Mouse (Mus musculus) spleen, adult 2 months (tissue): Measurements from ENCODE around the gene Actr6. TPM values are rescaled to one million over a fixed set of nuclear protein-coding genes. Genes with fewer than 3 reads are reported as not detected.

Experiments
- DNase-seq, 2 experiments: peaks; one replicate each; pipeline versions ENCODE4 v3.0.0 to v3.0.0-alpha.2; 2012 to 2021; ENCODE audit warnings: low spot score in 2 of 2, low read depth in 1 of 2
- H3K27ac ChIP-seq: fragments of 200-500 bp; 2 replicates; pipeline ENCODE4 v1.5.1; 2012; ENCODE audit warnings: low read length, inconsistent platforms; ENCODE audit not compliant: insufficient read depth
- H3K27me3 ChIP-seq: fragments of 200-500 bp; 2 replicates; pipeline ENCODE4 v1.6.1; 2012; ENCODE audit warnings: mild to moderate bottlenecking, moderate library complexity, low read length, inconsistent platforms; ENCODE audit not compliant: control insufficient read depth, insufficient read depth
- H3K36me3 ChIP-seq: fragments of 200-500 bp; 2 replicates; pipeline ENCODE4 v1.6.1; 2012; ENCODE audit warnings: mild to moderate bottlenecking, low read length, inconsistent platforms; ENCODE audit not compliant: control insufficient read depth, insufficient read depth
- H3K4me1 ChIP-seq: fragments of 200-500 bp; 2 replicates; pipeline ENCODE4 v1.6.1; 2011; ENCODE audit warnings: inconsistent platforms; ENCODE audit not compliant: control insufficient read depth, insufficient read depth, insufficient read length
- H3K4me3 ChIP-seq: fragments of 200-500 bp; 2 replicates; pipeline ENCODE4 v1.5.1; 2011; ENCODE audit warnings: mild to moderate bottlenecking, inconsistent platforms; ENCODE audit not compliant: insufficient read depth, insufficient read length; ENCODE audit errors: extremely low read depth
- CTCF ChIP-seq: fragments of 200-500 bp; IDR thresholded peaks from 2 replicates; pipeline ENCODE4 v1.5.1; 2011; ENCODE audit warnings: mild to moderate bottlenecking, inconsistent platforms; ENCODE audit not compliant: insufficient read depth, insufficient read length, insufficient replicate concordance; ENCODE audit errors: extremely low read depth
- POLR2A ChIP-seq: fragments of 200-500 bp; IDR thresholded peaks from 2 replicates; pipeline ENCODE4 v1.6.1; 2011; ENCODE audit warnings: low read depth, low read length, inconsistent platforms
- WGBS: fragments of 180-500 bp; shearing (Covaris S2); methylation state at CpG from one replicate; pipeline ENCODE4 v1.1.7; 2018; 5-methylcytosine and 5-hydroxymethylcytosine counted together
- polyA plus RNA-seq: library from polyadenylated mRNA; depleted of rRNA; stranded (reverse); fragments of >200 nt; gene quantifications from 2 replicates; pipeline ENCODE4 v1.2.3, GENCODE M21; 2012

Actr6 gene
- polyA plus RNA-seq, 1 experiment, result 1.3 TPM

DNA sequence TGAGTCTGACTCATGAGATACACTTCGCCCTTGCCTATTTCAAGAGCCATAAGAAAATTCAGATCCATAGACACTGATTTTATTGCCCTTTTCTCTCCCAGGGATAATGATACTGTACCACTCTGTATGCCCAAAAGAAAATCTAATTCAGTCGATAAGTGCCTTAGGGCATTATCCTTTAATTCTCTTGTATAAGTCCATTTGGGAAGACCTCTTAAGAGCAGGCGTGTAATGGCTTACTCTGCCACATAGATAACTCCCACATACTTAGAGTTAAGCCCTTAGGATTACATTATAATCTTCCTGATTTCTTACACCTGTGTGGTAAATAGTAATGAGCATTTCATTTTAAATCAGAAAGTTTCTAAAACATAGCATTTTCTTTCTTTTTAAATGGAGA is 14.5 kb upstream of the Actr6 start:
- TF ChIP-seq CTCF (no peak), POLR2A (no peak)
- DNase-seq, result no peak
- Histone ChIP-seq H3K27ac (no peak overlapping the region), H3K4me3 (no peak overlapping the region), H3K36me3 (no peaks in the 10 kb centered on the region), H3K4me1 (peaks cover 12% of the 10 kb centered on the region), H3K27me3 (no peaks in the 10 kb centered on the region)
- 85% methylated on average over 3 of the region's 3 CpGs for WGBS

DNA sequence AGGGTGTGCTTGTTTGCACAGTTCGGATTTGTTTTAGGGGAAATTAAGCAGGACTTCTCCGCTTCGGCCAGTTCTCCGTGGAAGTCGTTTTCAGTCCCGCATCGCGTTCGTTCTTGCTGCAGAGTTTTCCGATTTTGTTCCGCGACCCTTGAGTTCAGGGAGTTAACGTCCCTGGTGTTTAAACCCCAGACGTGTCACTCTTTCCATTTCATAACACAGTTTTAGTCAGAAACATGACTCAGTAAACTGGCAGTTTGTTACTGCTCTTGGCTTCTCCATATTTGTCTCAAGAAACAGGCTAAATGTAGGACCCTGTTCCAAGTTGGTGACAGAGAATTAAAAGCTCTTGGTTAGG is 13.5 kb upstream of the Actr6 start:
- Histone ChIP-seq H3K36me3 (no peaks in the 10 kb centered on the region), H3K27ac (peak overlapping the region; percentile 88), H3K27me3 (no peaks in the 10 kb centered on the region), H3K4me3 (peak overlapping the region; percentile 93), H3K4me1 (peaks cover 12% of the 10 kb centered on the region)
- WGBS, result under 1% methylated on average over 14 of the region's 14 CpGs
- TF ChIP-seq POLR2A (no peak), CTCF (no peak)
- DNase-seq, result no peak

DNA sequence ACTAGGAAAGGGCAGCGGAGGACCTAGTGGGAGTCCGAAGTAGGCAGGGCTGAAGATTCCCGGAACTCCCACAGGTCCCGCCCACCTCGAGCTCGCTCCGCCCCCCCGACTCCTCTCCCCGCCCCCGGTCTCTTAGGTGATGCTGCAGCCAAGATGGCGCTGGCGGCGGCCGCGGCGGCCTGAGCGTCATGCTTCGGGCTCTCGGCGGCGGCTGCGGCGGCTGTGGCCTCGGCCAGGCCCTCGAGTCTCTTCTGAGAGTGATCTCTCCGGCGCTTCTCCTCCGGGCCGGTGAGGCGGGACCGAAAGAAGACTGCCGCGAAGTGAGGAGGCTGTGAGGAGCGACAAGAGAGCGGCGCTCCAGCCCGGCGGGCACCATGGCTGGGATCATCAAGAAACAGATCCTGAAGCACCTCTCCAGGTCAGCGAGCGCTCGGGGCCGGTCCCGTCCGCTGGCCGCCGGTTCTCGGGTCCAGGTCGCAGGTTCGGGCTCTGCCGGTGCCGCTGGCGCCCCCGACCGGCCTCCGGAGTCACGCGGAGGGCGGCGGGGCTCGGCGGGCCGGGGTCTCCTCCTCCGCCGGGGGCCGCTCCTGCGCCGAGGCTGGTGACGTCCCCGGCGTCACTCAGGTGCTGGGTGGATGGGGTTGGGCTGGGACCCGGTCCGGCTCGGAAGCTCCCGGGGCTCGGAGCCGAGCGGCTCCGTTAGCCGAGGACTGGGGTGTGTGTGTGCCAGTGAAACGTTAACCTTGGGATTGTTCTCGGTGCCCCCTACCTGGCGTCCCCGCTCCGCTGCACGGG is 13.0 kb upstream of the Actr6 start, which contains the start of gene Uhrf1bp1l:
Gene Uhrf1bp1l, plus strand, starts transcription at position 121 of the 795 bp plus-strand sequence.
- Histone ChIP-seq H3K27me3 (no peaks in the 10 kb centered on the region), H3K4me3 (peak within 1 kb of the TSS; percentile 93), H3K4me1 (peaks cover 16% of the 10 kb centered on the region), H3K27ac (peak within 1 kb of the TSS; percentile 88), H3K36me3 (no peaks in the 10 kb centered on the region)
- whole genome bisulfite sequencing, result 1% methylated on average over 84 of the region's 85 CpGs
- TF ChIP-seq POLR2A (peak; percentile 51), CTCF (no peak)
- DNase-seq, result peak; percentile 74 to 90

DNA sequence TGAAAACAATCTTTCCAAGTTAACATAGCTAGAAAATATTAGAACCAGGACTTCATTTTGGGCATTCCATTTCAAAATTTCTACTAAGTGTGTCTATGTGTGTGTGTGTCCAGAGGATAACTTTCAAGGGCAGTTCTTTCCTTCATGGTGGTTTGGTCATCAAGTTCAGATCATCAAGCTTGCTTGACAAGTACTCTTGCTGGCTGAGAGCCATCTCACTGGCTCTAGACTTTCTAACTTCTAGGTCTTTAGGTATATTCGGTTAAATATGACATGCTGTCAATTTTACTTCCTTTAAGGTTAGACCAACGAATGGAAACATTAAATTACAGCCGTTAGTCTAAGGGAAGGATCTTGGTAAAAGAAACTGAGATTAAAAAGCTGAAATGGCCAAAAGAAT is 12.2 kb upstream of the Actr6 start:
- DNase-seq, result no peak
- TF ChIP-seq POLR2A (no peak), CTCF (no peak)
- H3K27me3 ChIP-seq, result no peaks in the 10 kb centered on the region
- H3K4me3 ChIP-seq, result peak overlapping the region; percentile 93
- H3K36me3 ChIP-seq, result no peaks in the 10 kb centered on the region
- H3K27ac ChIP-seq, result peak overlapping the region; percentile 60; the same call in 1 of the 2 replicates
- 2% methylated on average over 3 of the region's 3 CpGs for WGBS
- peaks cover 16% of the 10 kb centered on the region for H3K4me1 ChIP-seq

DNA sequence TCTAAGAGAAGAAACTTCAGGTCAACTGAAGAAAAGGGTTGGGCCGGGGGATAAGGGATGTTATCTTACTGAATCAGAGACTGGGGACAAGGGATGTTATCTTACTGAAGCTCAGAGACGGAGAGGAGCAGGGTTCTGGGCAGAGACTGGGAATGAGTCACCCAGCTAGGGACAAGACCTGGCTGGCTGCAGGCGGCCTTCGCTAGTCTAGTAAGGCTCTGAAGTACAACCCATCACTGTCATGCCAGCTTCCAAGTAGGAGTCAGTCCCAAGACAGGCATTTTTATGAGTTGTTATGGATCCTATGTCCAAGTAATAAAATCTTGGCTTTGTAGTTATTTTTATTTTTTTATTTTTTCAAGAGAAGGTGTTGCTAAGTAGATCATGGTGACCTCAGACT is 11.2 kb upstream of the Actr6 start:
- Histone ChIP-seq H3K4me1 (peaks cover 13% of the 10 kb centered on the region), H3K36me3 (no peaks in the 10 kb centered on the region), H3K27ac (no peak overlapping the region), H3K27me3 (no peaks in the 10 kb centered on the region), H3K4me3 (no peak overlapping the region)
- TF ChIP-seq POLR2A, result no peak
- no peak for TF ChIP-seq CTCF
- WGBS, result 92% methylated on average over 4 of the region's 4 CpGs
- DNase-seq, result no peak

DNA sequence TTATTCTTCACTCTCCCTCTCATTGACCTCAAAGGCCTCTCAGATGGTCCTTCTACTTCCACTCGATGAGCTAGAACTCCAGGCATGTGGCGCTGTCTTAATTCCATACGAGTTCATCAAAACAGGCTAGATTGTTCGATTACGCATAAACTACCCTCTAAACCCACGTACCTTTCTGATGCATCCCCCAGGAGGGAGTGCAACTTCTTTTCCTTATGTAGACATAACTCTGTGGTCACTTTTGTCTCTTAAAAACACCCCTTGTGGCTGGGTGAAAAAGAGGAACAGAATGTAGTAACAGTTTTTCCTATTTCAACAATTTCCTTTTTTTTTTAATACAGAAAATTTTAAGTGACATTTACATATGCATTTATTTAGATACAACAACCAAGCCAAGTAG is 8.9 kb upstream of the Actr6 start:
- H3K4me3 ChIP-seq, result no peak overlapping the region
- H3K36me3 ChIP-seq, result no peaks in the 10 kb centered on the region
- no peaks in the 10 kb centered on the region for H3K27me3 ChIP-seq
- WGBS, result 17% methylated on average over 6 of the region's 6 CpGs
- H3K27ac ChIP-seq, result peak overlapping the region; percentile 7; the same call in 1 of the 2 replicates
- TF ChIP-seq CTCF, result no peak
- no peak for TF ChIP-seq POLR2A
- H3K4me1 ChIP-seq, result peaks cover 7% of the 10 kb centered on the region; the same call in 1 of the 2 replicates
- no peak for DNase-seq

DNA sequence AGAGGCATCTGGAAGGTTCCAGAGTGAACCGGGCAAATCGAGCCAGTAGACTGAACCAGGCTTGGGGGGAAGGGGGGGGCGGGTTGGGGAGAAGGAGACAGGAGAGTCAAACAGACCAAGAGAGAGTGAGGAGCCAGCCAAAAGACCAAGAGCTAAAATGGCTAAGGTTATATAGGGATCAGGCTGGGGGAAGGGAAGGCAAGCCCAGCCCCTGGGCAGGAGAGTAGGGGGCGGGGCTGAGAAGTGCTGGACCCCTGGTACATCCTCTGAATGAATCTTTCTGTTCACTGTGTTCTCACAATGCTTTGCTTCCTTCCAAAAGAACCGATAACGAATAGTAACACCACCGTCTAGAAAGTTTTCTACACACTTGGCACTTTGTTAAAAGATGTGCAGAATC is 7.6 kb upstream of the Actr6 start:
- no peak for DNase-seq
- Histone ChIP-seq H3K27ac (no peak overlapping the region), H3K36me3 (no peaks in the 10 kb centered on the region), H3K4me1 (peaks cover 7% of the 10 kb centered on the region; the same call in 1 of the 2 replicates), H3K4me3 (no peak overlapping the region), H3K27me3 (no peaks in the 10 kb centered on the region)
- TF ChIP-seq CTCF (no peak), POLR2A (no peak)
- WGBS, result 63% methylated on average over 7 of the region's 7 CpGs
